Mouse (Mus musculus) neutrophil, adult 5-6 weeks (primary cell): ENCODE measurements around the gene Clec18a. TPM values are rescaled to one million over a fixed set of nuclear protein-coding genes. Genes with fewer than 3 reads are reported as not detected.

ENCODE experiments used
- ATAC-seq: fragments of 151-379, 151-347 bp; 2 replicates; pipeline ENCODE4 v1.8.0; 2017; ENCODE audit warnings: mild to moderate bottlenecking, moderate TSS enrichment; ENCODE audit not compliant: insufficient number of reproducible peaks, poor library complexity, low FRiP score, severe bottlenecking; ENCODE audit errors: extremely low read depth
- total RNA-seq: library from RNA; stranded (forward); fragments of 200-1000 nt; gene quantifications from 2 replicates; pipeline ENCODE4 v1.2.3, GENCODE M21; 2017

Clec18a gene
- total RNA-seq, 1 experiment from 2014 or later, result not detected

- ATAC-seq, result no peak
Observed at GRCm38 (mm10) chr8:111058946-111059572, 33.2 kb downstream of the Clec18a start.

- ATAC-seq, result no peak
Observed at GRCm38 (mm10) chr8:111056691-111057293, 35.4 kb downstream of the Clec18a start.

- peak; percentile 97 for ATAC-seq
Observed at GRCm38 (mm10) chr8:111056158-111056663, 36.0 kb downstream of the Clec18a start, which contains the start of gene Exosc6. Exosc6 (plus strand) TSS chr8:111056339.

- ATAC-seq, result no peak
Observed at GRCm38 (mm10) chr8:111055661-111056060, 36.6 kb downstream of the Clec18a start.

GRCm38 (mm10) chr8:111055031-111055634, 37.1 kb downstream of the Clec18a start:
- no peak for ATAC-seq

- no peak for ATAC-seq
Observed at GRCm38 (mm10) chr8:111053827-111054518, 38.3 kb downstream of the Clec18a start.

GRCm38 (mm10) chr8:111049106-111049505, 43.1 kb downstream of the Clec18a start:
- ATAC-seq, result no peak

- no peak for ATAC-seq
Observed at GRCm38 (mm10) chr8:111048694-111049093, 43.5 kb downstream of the Clec18a start.

GRCm38 (mm10) chr8:111044003-111044734, 48.1 kb downstream of the Clec18a start:
- ATAC-seq, result no peak

GRCm38 (mm10) chr8:111042546-111042945, 49.7 kb downstream of the Clec18a start:
- no peak for ATAC-seq

- no peak for ATAC-seq
Observed at GRCm38 (mm10) chr8:111036591-111036990, 55.6 kb downstream of the Clec18a start.

- ATAC-seq, result no peak
Observed at GRCm38 (mm10) chr8:111034276-111034675, 58.0 kb downstream of the Clec18a start.

GRCm38 (mm10) chr8:111033482-111034215, 58.6 kb downstream of the Clec18a start:
- peak; percentile 98 for ATAC-seq

GRCm38 (mm10) chr8:111032916-111033315, 59.3 kb downstream of the Clec18a start, which contains the start of gene Aars:
Aars (plus strand) TSS chr8:111033144.
- no peak for ATAC-seq

- ATAC-seq, result no peak
Observed at GRCm38 (mm10) chr8:111031572-111031971, 60.7 kb downstream of the Clec18a start, which contains the start of gene Ddx19b. Ddx19b (minus strand) TSS chr8:111031751.

GRCm38 (mm10) chr8:111030045-111030444, 62.2 kb downstream of the Clec18a start:
- no peak for ATAC-seq

GRCm38 (mm10) chr8:111029589-111029988, 62.6 kb downstream of the Clec18a start:
- no peak for ATAC-seq

- ATAC-seq, result peak; percentile 95
Observed at GRCm38 (mm10) chr8:111027391-111027937, 64.8 kb downstream of the Clec18a start.
